ENCODE assay signal across 18 mouse cellular contexts in genomic region chr6:71962706-71963105, GRCm38 (mm10). TPM values are rescaled to one million over a fixed set of nuclear protein-coding genes. Genes with fewer than 3 reads are reported as not detected.
A peak's percentile ranks its signal among the peaks of the same experiment; 100 is the strongest.
DNase-seq lines count a peak whose midpoint lies in the region; ATAC-seq and TF ChIP-seq lines count a peak whose summit lies in the region.
"Had no signal": no experiment of that assay in that cellular context is flagged by ENCODE, and none has a peak within 500 bp of the region (broad histone marks: within the 10 kb centered on the region; RNA-seq: fewer than 3 reads in every experiment).

No protein-coding gene starts in this region.

- H3K36me3 ChIP-seq in G1E (replicated peaks) (peaks cover 72% of the 10 kb centered on the region), myocyte (ENCODE audit: control insufficient read depth, insufficient read depth) (peaks cover 34% of the 10 kb centered on the region)
- peaks cover 54% of the 10 kb centered on the region for H3K36me3 ChIP-seq in liver, embryonic 12.5 days

- H3K27ac ChIP-seq in liver, embryonic 12.5 days, result peak overlapping the region; percentile 41; the same call in 1 of the 2 replicates
- H3K27ac ChIP-seq: embryonic facial prominence, embryonic 15.5 days; gastrocnemius, adult 2 months; hindbrain, embryonic 12.5 days; midbrain, embryonic 12.5 days; stomach, embryonic 15.5 days had no signal

- WGBS in liver, embryonic 12.5 days (ENCODE audit: insufficient replicate concordance), result 37% methylated on average over 6 of the region's 6 CpGs

- H3K79me2 ChIP-seq in myocyte (ENCODE audit: control insufficient read depth, insufficient read depth), result no peaks in the 10 kb centered on the region

- peak; percentile 76 for ATAC-seq in G1E (ENCODE audit: extremely low read depth, insufficient number of reproducible peaks, low FRiP score, poor library complexity, severe bottlenecking)
- ATAC-seq in liver, embryonic 12.5 days, result peak; percentile 40; the same call in 1 of the 2 replicates
- ATAC-seq: forebrain, embryonic 14.5 days had no signal

- no peak for TF ChIP-seq POLR2A in myocyte (IDR thresholded peaks at IDR 0.05; ENCODE audit: insufficient read length, low read depth)

- no peak overlapping the region for H3K9ac ChIP-seq in liver, embryonic 12.5 days
- H3K9ac ChIP-seq: embryonic facial prominence, embryonic 15.5 days; hindbrain, embryonic 12.5 days; lung, embryonic 14.5 days; midbrain, embryonic 12.5 days; stomach, embryonic 15.5 days had no signal

- H3ac ChIP-seq in myocyte (ENCODE audit: control insufficient read depth, insufficient read length), result no peak overlapping the region

- H3K4me1 ChIP-seq in G1E (ENCODE audit: insufficient read depth, low read depth, low read length), result peaks cover 18% of the 10 kb centered on the region
- peaks cover 24% of the 10 kb centered on the region for H3K4me1 ChIP-seq in liver, embryonic 12.5 days
- H3K4me1 ChIP-seq: hindbrain, embryonic 12.5 days; midbrain, embryonic 12.5 days; stomach, embryonic 15.5 days had no signal

- 0 out of 2 replicates have a peak overlapping the region, but pooled peaks have one; percentile 4 for H3K4me2 ChIP-seq in liver, embryonic 12.5 days
- peak overlapping the region; percentile 34 for H3K4me2 ChIP-seq in myocyte (ENCODE audit: low read depth)
- H3K4me2 ChIP-seq: embryonic facial prominence, embryonic 15.5 days; heart, embryonic 11.5 days; hindbrain, embryonic 12.5 days; lung, embryonic 14.5 days; midbrain, embryonic 12.5 days; stomach, embryonic 15.5 days had no signal

- TF ChIP-seq CTCF in G1E (IDR thresholded peaks at IDR 0.05; ENCODE audit: low read depth, low read length), result no peak

- H3K4me3 ChIP-seq in G1E (ENCODE audit: low read depth, low read length), result no peak overlapping the region; the same call in 1 of the 2 replicates
- no peak overlapping the region for H3K4me3 ChIP-seq in liver, embryonic 12.5 days
- H3K4me3 ChIP-seq in myocyte, result no peak overlapping the region
- H3K4me3 ChIP-seq: embryonic facial prominence, embryonic 15.5 days; gastrocnemius, adult 2 months; hindbrain, embryonic 12.5 days; midbrain, embryonic 12.5 days; stomach, embryonic 15.5 days had no signal

- no peaks in the 10 kb centered on the region for H3K9me3 ChIP-seq in G1E (replicated peaks)
- H3K9me3 ChIP-seq in liver, embryonic 12.5 days (replicated peaks), result no peaks in the 10 kb centered on the region
- H3K9me3 ChIP-seq: embryonic facial prominence, embryonic 15.5 days; hindbrain, embryonic 12.5 days; midbrain, embryonic 12.5 days; stomach, embryonic 15.5 days had no signal

- DNase-seq in 416B (ENCODE audit: low read depth), result peak; percentile 96
- peak; percentile 15 for DNase-seq in G1E (ENCODE audit: low spot score)
- no peak for DNase-seq in ovary, postnatal 14 days (ENCODE audit: low spot score)
- DNase-seq in spleen, postnatal 4 days (ENCODE audit: low spot score in 2 of 2), result no peak
- DNase-seq in spleen, adult 18-20 months, result no peak
- DNase-seq: adrenal gland, postnatal 10 days; gastrocnemius, adult 2 months; kidney, adult 9 months; lung, embryonic 14.5 days; right cerebral cortex, adult 18-20 months had no signal

- H3K27me3 ChIP-seq in G1E (ENCODE audit: insufficient read depth, low read length), result no peaks in the 10 kb centered on the region
- no peaks in the 10 kb centered on the region for H3K27me3 ChIP-seq in liver, embryonic 12.5 days (replicated peaks)
- H3K27me3 ChIP-seq in myocyte (ENCODE audit: control insufficient read depth, insufficient read depth, insufficient read length), result no peaks in the 10 kb centered on the region
- H3K27me3 ChIP-seq: embryonic facial prominence, embryonic 15.5 days; hindbrain, embryonic 12.5 days; midbrain, embryonic 12.5 days; stomach, embryonic 15.5 days had no signal

TF ChIP-seq in myocyte, 11 proteins besides CTCF, POLR2A, EP300 and RAD21:
- no peak for TF ChIP-seq REST (IDR thresholded peaks at IDR 0.05; ENCODE audit: insufficient read depth, insufficient read length)
- no peak for TF ChIP-seq CEBPB (IDR thresholded peaks at IDR 0.05; ENCODE audit: insufficient read depth, poor library complexity, severe bottlenecking)
- TF ChIP-seq MYOD1 (IDR thresholded peaks at IDR 0.05; ENCODE audit: control insufficient read depth in 1 of 3, insufficient read length in 2 of 3, low read depth in 2 of 3), result peak in 2 of 3 experiments; percentile 51 to 63
- TF ChIP-seq USF1 (IDR thresholded peaks at IDR 0.05; ENCODE audit: low read depth), result no peak
- TF ChIP-seq MYOG (IDR thresholded peaks at IDR 0.05; ENCODE audit: control insufficient read depth in 1 of 3, insufficient read depth in 1 of 3, insufficient read length in 2 of 3, low read depth in 2 of 3), result peak in 2 of 3 experiments; percentile 37 to 59
- TF ChIP-seq TCF3 (IDR thresholded peaks at IDR 0.05; ENCODE audit: insufficient read length, low read depth), result no peak
- TF ChIP-seq POLR2AphosphoS2 (IDR thresholded peaks at IDR 0.05; ENCODE audit: insufficient read length, low read depth), result no peak

RNA-seq across cellular contexts. Expression of gene Polr1a, which starts 53.9 kb away (rescaled TPM):
- total RNA-seq in G1E (2014; fragmentation: Nextera tagmentation) (55.2 and 62.4 TPM in 2 replicates), G1E (2017) (72.1 and 79.5 TPM in 2 replicates)
- polyA plus RNA-seq in G1E (2012) (18.7 and 31.8 TPM in 2 replicates), myocyte (2012; fragmentation: generic; extraction: Trizol) (32.8 TPM)
- polyA plus RNA-seq in liver, embryonic 12.5 days (2016; fragmentation: Nextera tagmentation; extraction: Ambion mirVana), result 30.9 and 33.0 TPM in 2 replicates

RNA-seq across cellular contexts. Expression of gene Ptcd3, which starts 54.2 kb away (rescaled TPM):
- total RNA-seq in G1E (2014; fragmentation: Nextera tagmentation), result 143 and 173 TPM in 2 replicates
- 191 and 198 TPM in 2 replicates for total RNA-seq in G1E (2017)
- polyA plus RNA-seq in G1E (2012), result 4.3 and 6.2 TPM in 2 replicates
- 100 and 102 TPM in 2 replicates for polyA plus RNA-seq in liver, embryonic 12.5 days (2016; fragmentation: Nextera tagmentation; extraction: Ambion mirVana)
- polyA plus RNA-seq in myocyte (2012; fragmentation: generic; extraction: Trizol), result 20.3 TPM

Comparison
In these comparisons a context has a peak if more than half of its experiments do, and no peak if none do; other contexts are left out.
1. DNase-seq: peak in 416B (single experiment) and G1E (single experiment); none in ovary, postnatal 14 days (single experiment), spleen, postnatal 4 days (0 of 2) and spleen, adult 18-20 months (0 of 2).